Mouse (Mus musculus) E14TG2a.4 (cell line): ENCODE measurements at regions not wholly inside any gene's neighbourhood (a gene's known extent, or its start where the extent isn't known, plus 50 kb on each side); places are given as distances from the start of the nearest gene placed in this dataset.

Experiments used
- CTCF ChIP-seq: conservative IDR thresholded peaks from 2 replicates; pipeline ENCODE4 v1.5.1; 2014; ENCODE audit warnings: low read length
- POU5F1 ChIP-seq: IDR thresholded peaks from 2 replicates; pipeline ENCODE4 v1.6.1; 2014; ENCODE audit warnings: low read length, borderline replicate concordance

- TF ChIP-seq CTCF (no peak), POU5F1 (no peak)
Observed at GRCm38 (mm10) chr3:146337429-146337828, 67.0 kb upstream of the Ssx2ip start.
